Mouse (Mus musculus): ENCODE measurements around the gene Gpx8.
"Not testable (repeated sequence)": the region's sequence is repeated elsewhere in the genome, so short reads cannot be mapped to it uniquely, and the experiment has no call there.

Gene Gpx8

GRCm38 (mm10) chr13:113023274-113024143, 22.7 kb downstream of the Gpx8 start:
- no peak for DNase-seq (ENCODE audit: low read depth)

GRCm38 (mm10) chr13:113022467-113022866, 23.7 kb downstream of the Gpx8 start:
- no peak for DNase-seq (ENCODE audit: low read depth)

GRCm38 (mm10) chr13:113021521-113021920, 24.7 kb downstream of the Gpx8 start:
- no peak for DNase-seq (ENCODE audit: low read depth)

GRCm38 (mm10) chr13:113013174-113013953, 32.8 kb downstream of the Gpx8 start:
- not testable (repeated sequence) for DNase-seq (ENCODE audit: low read depth)

GRCm38 (mm10) chr13:113012683-113013082, 33.5 kb downstream of the Gpx8 start:
- DNase-seq (ENCODE audit: low read depth) = no peak

GRCm38 (mm10) chr13:113000576-113001318, 45.5 kb downstream of the Gpx8 start:
- no peak for DNase-seq (ENCODE audit: low read depth)

- DNase-seq (ENCODE audit: low read depth) = no peak
Measured at GRCm38 (mm10) chr13:113000090-113000489, 46.1 kb downstream of the Gpx8 start.

- DNase-seq (ENCODE audit: low read depth) = no peak
Measured at GRCm38 (mm10) chr13:112998427-112999201, 47.6 kb downstream of the Gpx8 start.

GRCm38 (mm10) chr13:112997369-112997768, 48.8 kb downstream of the Gpx8 start:
- no peak for DNase-seq (ENCODE audit: low read depth)

- DNase-seq (ENCODE audit: low read depth) = no peak
Measured at GRCm38 (mm10) chr13:112996407-112996806, 49.8 kb downstream of the Gpx8 start.

- DNase-seq (ENCODE audit: low read depth) = no peak
Measured at GRCm38 (mm10) chr13:112994191-112994590, 52.0 kb downstream of the Gpx8 start.

- DNase-seq (ENCODE audit: low read depth) = no peak
Measured at GRCm38 (mm10) chr13:112993531-112994152, 52.6 kb downstream of the Gpx8 start, which contains the start of gene Mcidas. Mcidas (plus strand) TSS chr13:112993845.
